Mouse (Mus musculus) gastrocnemius, postnatal 4 days (tissue): Measurements from ENCODE around the gene Shb. TPM values are rescaled to one million over a fixed set of nuclear protein-coding genes. Genes with fewer than 3 reads are reported as not detected.
A peak's percentile ranks its signal among the peaks of the same experiment; 100 is the strongest.

ENCODE experiments used
- DNase-seq, 2 experiments: peaks; one replicate each; pipeline ENCODE4 v3.0.0; 2021 to 2022; ENCODE audit warnings: low spot score in 2 of 2, mixed read lengths in 2 of 2
- total RNA-seq, 2 experiments: library from RNA; stranded (reverse); gene quantifications; 2 replicates each; pipeline ENCODE4 v1.2.3; 2021

Gene Shb
- total RNA-seq, 2 experiments from 2014 or later, result 16.8 to 23.5 TPM

DNA sequence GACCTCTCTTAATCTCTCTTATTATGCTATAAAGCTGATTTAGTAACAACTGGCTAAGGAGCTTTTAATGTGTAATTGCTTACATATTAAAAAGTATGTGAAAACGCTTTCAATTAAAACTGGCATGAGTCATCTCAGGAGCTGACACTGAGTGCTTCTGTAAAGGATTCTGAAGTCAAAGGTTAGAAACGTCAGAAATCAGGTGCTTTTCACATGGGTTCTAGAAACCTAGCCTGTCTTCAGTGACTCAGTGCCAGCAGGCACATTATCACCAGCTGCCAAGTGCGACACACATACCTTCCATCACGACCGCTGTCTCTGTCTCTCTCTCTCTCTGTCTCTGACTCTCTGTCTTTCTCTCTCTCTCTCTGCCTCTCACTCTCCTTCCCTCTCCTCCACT lies 47.2 kb downstream of the Shb start:
- DNase-seq, result no peak

- DNase-seq, result no peak
Measured at GRCm38 (mm10) chr4:45483271-45484245, 48.7 kb downstream of the Shb start.

GRCm38 (mm10) chr4:45482271-45482670 lies 50.0 kb downstream of the Shb start:
- no peak for DNase-seq

DNA sequence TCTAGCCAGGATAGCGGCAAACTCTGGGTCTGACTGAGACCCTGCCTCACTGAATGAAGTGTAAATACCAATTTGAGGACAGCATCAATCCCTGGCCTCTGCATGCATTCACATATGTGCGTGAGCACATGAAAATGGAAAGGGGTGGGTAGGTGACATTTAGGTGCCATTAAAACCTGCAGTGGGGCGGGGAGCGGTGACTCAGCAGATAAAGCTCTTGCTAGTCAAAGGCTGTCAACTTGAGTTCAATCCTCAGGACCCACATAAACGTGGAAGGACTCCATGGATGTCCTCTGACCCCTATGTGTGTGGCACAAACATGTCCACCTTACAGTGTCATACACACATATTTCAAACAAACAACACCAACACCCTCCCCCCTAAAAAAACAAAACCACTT lies 50.8 kb downstream of the Shb start:
- DNase-seq, result no peak

DNA sequence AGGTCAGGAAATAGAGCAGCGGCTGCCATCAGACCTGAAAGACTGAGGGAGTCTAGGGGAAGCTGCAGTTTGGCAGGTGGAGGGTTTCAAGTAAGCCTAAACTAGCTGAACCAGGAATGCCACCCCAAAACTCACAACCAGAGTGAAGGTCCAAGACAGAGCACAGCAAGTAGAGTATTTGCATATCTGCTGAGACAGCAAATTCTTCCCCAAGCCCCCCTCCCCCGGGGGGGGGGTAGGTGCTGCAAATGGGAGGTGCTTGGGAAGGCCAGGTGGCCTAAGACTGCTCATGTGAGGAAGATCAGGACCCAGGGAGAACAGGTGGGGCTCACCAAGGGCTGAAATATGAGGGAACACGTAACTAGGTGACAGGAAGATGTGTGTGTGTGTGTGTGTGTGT lies 51.7 kb downstream of the Shb start:
- no peak for DNase-seq

- no peak for DNase-seq
Measured at GRCm38 (mm10) chr4:45479433-45479832, 52.8 kb downstream of the Shb start.

GRCm38 (mm10) chr4:45478178-45478577 lies 54.1 kb downstream of the Shb start:
- no peak for DNase-seq

DNA sequence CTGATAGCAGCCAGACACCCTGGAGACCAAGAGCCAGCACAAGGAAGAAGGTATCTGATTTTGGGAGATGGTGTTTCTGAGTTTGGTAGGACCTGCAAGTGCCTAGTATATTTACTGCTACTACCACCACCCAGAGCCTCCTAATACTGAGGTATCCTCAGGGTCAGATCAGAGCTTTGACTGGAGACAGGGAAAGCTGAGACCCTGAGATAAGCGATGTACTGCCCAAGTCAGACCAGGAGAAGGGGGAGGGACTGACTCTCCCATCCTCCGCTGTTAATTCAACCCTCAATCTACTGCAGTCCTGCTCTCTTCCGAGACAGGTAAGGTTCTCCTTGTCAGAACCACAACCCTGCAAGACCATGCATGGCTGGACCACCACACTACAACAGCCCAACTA lies 55.2 kb downstream of the Shb start:
- no peak for DNase-seq

GRCm38 (mm10) chr4:45474832-45475231 lies 57.4 kb downstream of the Shb start:
- peak in 1 of 2 experiments; percentile 53 for DNase-seq

- DNase-seq, result no peak
Measured at GRCm38 (mm10) chr4:45474131-45474530, 58.1 kb downstream of the Shb start.

DNA sequence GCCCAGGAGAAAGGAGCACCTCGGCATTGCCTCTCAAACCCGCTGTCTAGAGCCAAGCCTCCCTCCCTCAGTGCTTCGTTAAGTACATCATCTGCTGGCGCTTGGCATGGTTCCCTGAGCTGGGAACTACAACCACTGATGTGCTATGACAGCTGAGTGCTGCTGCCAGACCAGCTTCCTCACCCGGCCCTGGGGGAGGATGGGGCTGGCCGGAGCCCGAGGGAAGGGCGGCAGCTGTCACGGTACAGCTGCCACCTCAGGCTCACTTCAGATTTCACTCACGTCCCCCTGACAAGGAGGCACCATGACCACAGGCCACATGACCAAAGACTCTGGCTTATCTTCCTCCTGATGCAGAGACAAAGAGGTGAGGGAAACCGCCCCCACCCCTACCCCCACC lies 59.1 kb downstream of the Shb start:
- DNase-seq, result peak; percentile 66 to 87

GRCm38 (mm10) chr4:45472706-45473105 lies 59.6 kb downstream of the Shb start:
- DNase-seq, result no peak

GRCm38 (mm10) chr4:45471654-45472556 lies 60.4 kb downstream of the Shb start:
- DNase-seq, result no peak

- DNase-seq, result no peak
Measured at GRCm38 (mm10) chr4:45469057-45469456, 63.2 kb downstream of the Shb start.

GRCm38 (mm10) chr4:45468507-45468906 lies 63.8 kb downstream of the Shb start:
- no peak for DNase-seq

GRCm38 (mm10) chr4:45467115-45467912 lies 65.0 kb downstream of the Shb start:
- peak; percentile 50 to 81 for DNase-seq

DNA sequence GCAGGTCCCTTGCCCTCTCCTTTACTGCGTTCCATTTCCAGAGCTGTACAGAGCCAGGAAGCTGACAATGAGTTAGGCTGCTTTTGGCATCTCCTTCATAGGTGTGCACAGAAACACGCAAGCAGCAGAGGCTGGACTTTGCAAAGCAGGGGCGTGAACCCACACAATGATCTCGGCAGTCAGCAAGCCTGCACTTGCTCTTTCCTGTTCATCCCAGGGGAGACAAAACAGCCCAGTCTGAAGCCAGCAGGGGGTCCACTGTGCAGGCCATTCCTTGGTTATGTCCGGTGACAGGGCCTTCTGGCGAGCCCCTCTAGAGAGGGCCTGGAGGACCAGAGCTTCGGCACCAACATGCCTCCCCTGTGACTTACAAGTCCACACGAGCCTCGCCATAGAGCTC lies 67.3 kb downstream of the Shb start:
- DNase-seq, result no peak

GRCm38 (mm10) chr4:45464528-45464927 lies 67.7 kb downstream of the Shb start:
- no peak for DNase-seq

DNA sequence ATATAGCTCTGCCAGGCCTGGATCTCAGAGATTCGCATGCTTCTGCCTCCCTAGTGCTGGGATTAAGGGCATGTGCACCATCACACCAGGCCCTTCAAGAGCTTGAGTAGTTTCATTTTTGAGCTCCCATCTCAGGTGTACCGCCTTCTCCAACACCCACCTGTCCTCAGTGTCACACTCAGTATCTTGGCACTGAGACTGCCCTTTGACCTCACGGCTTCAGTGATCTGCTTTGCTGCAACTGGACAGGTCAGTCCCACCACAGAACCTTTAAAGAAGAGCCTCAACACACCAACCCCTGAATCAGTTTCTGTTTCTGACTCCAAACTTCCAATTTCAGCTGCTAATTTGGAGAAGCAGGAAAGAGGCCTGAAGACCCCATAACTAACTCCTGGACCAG lies 68.1 kb downstream of the Shb start:
- DNase-seq, result no peak

DNA sequence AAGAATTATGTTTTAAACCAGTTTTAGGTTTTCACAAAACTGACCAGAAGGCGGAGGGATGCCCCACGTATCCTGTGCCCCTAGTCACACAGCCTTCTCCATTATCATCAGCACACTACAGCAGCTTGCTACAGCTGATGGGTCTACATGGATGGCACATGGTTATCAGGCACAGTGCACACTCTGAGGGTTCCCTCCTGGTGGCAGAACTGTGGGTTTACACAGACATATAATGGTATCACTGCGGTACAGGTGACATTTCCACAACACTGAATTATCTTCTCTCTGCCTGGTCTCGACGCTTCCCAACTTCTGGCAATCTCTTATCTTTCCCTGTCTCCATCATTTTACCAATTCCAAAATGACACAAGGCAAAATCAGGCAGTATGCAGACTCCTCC lies 69.6 kb downstream of the Shb start:
- DNase-seq, result no peak

DNA sequence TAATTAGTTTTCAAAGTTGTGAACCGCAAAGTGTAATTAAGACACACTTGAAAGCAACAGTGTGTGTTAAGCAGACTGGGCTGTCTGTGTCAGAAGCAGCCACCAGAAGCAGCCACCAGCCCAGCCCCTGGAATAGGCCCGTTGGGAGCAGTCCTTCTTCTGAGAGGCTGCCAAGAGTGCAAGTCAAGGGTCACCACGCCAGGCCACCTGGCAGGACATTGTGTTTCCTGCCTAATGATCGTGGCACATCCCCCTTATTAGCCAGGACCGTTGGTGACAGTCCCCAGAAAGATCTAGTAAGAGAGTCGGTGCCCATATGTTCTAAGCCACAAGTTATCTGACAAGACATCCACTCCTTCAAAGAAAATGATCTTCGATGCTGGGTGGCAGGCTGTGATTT lies 70.6 kb downstream of the Shb start:
- no peak for DNase-seq
